Mouse (Mus musculus): ENCODE measurements around the gene Nbeal2. TPM values are rescaled to one million over a fixed set of nuclear protein-coding genes. Genes with fewer than 3 reads are reported as not detected.

The Nbeal2 gene
- total RNA-seq, 2 experiments from 2014 or later, result 8.5 to 9.8 TPM

DNA sequence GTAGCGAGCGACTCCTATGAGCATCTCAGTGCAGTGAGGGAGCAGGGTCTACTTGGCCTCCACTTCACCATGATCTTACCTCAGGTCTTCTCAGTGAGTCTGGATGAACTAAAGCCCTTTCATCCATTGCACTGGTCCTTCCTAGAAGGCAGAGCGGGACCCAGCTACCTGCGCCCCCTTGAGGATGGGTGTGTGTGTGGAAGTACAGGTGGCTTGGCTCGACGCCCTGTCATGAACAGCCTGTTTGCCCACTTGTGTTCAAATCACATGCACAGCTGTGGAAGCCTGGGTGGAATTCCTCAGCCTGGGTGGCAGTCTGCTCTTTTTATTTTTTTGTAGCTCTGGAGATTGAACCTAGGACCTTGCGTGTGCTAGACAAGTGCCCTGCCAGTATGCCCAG is 33.8 kb downstream of the Nbeal2 start:
- no peak for DNase-seq (ENCODE audit: low spot score in 2 of 2)

GRCm38 (mm10) chr9:110617081-110617480 is 36.9 kb downstream of the Nbeal2 start:
- DNase-seq (ENCODE audit: low spot score in 2 of 2), result no peak

DNA sequence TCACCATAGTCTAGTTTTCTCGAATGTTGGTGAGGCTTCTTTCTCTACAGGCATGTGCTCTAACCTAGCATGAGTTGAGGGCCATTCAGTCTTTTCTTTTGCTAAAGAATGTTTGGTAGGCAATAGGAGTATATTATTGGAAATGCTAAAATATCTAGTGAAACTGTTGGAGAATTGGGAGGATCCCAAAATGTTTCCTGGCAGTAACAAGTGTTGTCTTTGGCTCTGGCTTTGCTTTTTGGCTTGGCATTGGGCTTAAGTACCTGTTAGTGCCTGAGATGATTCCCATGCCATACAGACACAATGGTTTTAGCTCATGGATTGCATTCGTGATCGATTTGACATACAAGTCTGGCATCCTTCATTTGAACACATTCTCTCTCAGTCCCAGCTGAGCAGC is 42.5 kb downstream of the Nbeal2 start:
- no peak for DNase-seq (ENCODE audit: low spot score in 2 of 2)

DNA sequence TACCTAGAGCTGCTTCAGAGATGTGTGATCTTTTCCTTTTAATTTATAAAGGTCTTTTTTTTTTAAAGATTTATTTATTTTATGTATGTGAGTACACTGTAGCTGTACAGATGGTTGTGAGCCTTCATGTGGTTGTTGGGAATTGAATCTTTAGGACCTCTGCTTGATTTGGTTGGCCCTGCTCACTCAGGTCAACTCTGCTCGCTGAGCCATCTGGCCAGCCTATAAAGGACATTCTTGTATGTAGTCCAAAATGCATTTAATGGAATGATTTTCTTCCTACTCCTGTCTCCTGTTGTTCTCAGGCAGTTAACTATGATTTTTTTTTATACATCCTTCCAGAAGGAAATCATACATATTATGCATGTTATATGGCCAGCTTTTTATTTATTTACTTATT is 70.4 kb downstream of the Nbeal2 start:
- DNase-seq (ENCODE audit: low spot score in 2 of 2), result no peak

DNA sequence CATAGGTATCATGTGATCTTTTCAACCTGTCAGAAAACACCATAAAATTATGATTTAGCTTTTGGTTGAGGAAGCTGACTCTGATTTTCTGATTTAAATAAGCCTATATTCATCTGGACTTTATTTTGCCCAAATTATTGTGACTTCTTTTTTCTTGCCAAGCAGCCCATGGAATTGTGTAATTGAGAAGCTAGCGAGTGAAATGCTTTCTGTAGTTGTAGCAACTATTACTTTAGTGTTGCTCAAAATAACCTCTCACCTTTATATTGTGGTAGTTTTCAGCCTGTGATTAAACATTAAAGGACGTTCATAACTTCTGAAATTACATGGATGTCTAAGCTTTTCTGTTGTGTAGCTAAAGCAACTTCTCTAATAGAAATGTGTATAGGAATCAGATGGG is 71.8 kb downstream of the Nbeal2 start:
- DNase-seq (ENCODE audit: low spot score in 2 of 2), result no peak

Small RNA genes lying within 50 kb of the gene (microRNA-seq; reads per million reads assigned to microRNA genes)
- 0 to 1.2 reads per million in 2 experiments for gene Mir8107 (ENCODE audit: borderline number of aligned reads in 2 of 2)

Other genes with a start within 250 kb of the Nbeal2 start
- 10 to 100 TPM; 67.2 to 70.7 TPM for gene Ptpn23, start 245.9 kb downstream of the Nbeal2 start, total RNA-seq (2021)
- gene Ngp, start 234.4 kb downstream of the Nbeal2 start, total RNA-seq (2021), result not detected
- gene Klhl18, start 177.5 kb downstream of the Nbeal2 start, total RNA-seq (2021), result 10 to 100 TPM; 12.8 to 15.3 TPM
- 1 to 10 TPM; 1.4 to 1.8 TPM for gene Kif9, start 177.2 kb downstream of the Nbeal2 start, total RNA-seq (2021)
- gene Setd2, start 121.6 kb downstream of the Nbeal2 start, total RNA-seq (2021), result 10 to 100 TPM; 52.4 to 65.0 TPM
- 10 to 100 TPM; 11.0 to 14.0 TPM for gene Nradd, start 29.7 kb downstream of the Nbeal2 start, total RNA-seq (2021)
- 10 to 100 TPM; 49.6 to 52.2 TPM for gene Ccdc12, start 2.3 kb upstream of the Nbeal2 start, total RNA-seq (2021)
- 1 to 10 TPM in 1 of 2 experiments, under 1 TPM in 1; 0.93 to 4.1 TPM for gene Myl3, start 87.7 kb upstream of the Nbeal2 start, total RNA-seq (2021)
- gene Pth1r, start 93.0 kb upstream of the Nbeal2 start, total RNA-seq (2021), result 10 to 100 TPM; 11.3 to 34.2 TPM
- not detected for gene Prss42, start 144.0 kb upstream of the Nbeal2 start, total RNA-seq (2021)
- not detected for gene Prss44, start 159.8 kb upstream of the Nbeal2 start, total RNA-seq (2021)
- gene Prss43, start 172.5 kb upstream of the Nbeal2 start, total RNA-seq (2021), result not detected
- gene Prss45, start 180.4 kb upstream of the Nbeal2 start, total RNA-seq (2021), result not detected
- not detected for gene Prss46, start 190.3 kb upstream of the Nbeal2 start, total RNA-seq (2021)
- not detected for gene Prss50, start 203.8 kb upstream of the Nbeal2 start, total RNA-seq (2021)
- gene Als2cl, start 225.7 kb upstream of the Nbeal2 start, total RNA-seq (2021), result 10 to 100 TPM; 16.5 to 32.6 TPM
- 1 to 10 TPM; 2.1 to 4.7 TPM for gene Tmie, start 226.0 kb upstream of the Nbeal2 start, total RNA-seq (2021)